In genomic region chr5:130510516-130510915, GRCm38 (mm10) we compare ENCODE assay signal across 12 mouse cellular contexts.
"Had no signal": no experiment of that assay in that cellular context is flagged by ENCODE, and none has a peak within 500 bp of the region (broad histone marks: within the 10 kb centered on the region; RNA-seq: fewer than 3 reads in every experiment).

No protein-coding gene starts in this region.

- DNase-seq: left cerebral cortex, postnatal 4 days; liver; liver, embryonic 13.5 days; liver, postnatal 0 days; lung, adult 18-20 months; lung, adult 2 months; lung, embryonic 14.5 days; lung, postnatal 10 days; lung, postnatal 14 days; lung, postnatal 36 days; lung, postnatal 4 days; midbrain, embryonic 14.5 days had no signal
